Mouse (Mus musculus) T-helper 2 cell (primary cell): ENCODE data around the gene Nos1ap.

ENCODE experiments used
- in situ Hi-C: fragments of 300-600 bp; cut with MboI, MseI; formaldehyde crosslinking; loops from one replicate; pipeline ENCODE4 v1.15.1; 2025; ENCODE audit warnings: high pct_unique_total_duplicates

Gene Nos1ap

DNA sequence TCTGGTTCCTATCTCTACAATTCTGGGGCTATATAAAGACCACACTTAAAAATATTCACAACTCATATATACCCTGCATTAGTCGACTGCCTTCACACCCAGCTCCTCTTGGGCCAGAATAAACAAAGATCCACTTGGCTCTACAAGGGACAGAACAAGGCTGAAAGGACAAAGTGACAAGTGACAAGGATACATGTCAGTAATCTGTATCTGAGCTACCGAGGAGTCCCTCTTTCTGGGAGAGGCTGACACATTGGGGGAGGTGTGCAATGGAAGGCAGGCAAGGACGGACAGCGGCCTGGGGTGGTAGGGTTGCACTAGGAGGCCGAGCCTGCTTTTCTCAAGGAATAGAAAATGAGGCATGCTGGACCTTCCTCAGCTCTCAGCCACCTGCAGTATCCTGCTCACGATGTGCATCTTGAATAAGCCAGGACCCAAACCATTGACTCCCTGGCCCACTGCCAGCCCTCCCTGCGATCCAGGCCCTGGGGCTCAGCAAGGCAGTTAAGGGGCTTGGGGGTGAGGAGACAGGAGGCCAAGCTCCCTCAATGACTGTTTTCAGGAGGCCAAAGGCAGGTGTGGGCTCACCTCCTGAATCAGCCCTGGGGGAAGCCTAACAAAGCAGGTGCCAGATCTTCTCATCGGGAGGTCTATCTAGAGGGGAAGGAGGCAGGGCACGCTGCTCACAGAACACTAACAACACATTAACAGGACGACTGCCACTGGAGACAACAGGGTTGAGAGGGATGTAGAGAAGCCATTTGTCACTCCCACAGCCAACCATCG is 87.0 kb downstream of the Nos1ap start:
- in situ Hi-C loops = no loop called here

DNA sequence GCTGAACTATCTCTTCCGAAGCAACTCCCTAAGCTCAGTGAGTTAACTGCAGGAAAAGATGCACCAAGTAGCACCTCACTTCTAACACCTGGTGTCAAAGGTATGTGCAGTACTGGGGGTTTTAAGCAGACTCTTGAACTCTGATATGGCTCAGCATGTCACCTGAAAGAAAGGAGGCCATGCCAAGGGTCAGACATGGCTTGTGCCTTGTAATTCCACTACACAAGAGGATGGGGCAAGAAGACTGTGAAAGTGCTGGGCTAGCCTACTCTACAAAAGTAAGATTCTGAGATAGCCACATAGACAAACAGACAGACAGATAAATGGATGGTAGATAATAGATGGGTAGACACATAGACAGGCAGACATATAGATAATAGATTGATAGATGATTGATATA is 87.7 kb downstream of the Nos1ap start:
- in situ Hi-C loops = no loop called here

DNA sequence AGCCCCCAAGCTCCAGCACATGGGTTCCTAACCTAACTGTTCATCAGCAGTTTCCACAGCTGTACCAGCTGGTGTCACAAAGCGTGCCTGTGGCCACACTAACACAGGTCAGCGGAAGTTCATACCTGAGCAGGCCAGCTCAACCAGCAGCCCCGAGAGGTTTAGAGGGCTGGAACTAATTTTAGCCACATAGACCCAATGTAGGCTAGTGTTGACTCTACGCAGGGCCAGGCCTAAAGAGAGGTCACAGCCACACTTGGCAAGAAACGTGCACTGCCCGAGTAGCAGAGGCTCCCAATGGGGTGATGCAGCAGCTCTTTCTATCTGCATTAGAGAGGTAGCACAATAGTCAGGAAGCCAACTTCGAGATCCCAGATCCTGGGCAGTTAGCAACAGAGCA is 88.1 kb downstream of the Nos1ap start:
- in situ Hi-C loops = no loop called here

DNA sequence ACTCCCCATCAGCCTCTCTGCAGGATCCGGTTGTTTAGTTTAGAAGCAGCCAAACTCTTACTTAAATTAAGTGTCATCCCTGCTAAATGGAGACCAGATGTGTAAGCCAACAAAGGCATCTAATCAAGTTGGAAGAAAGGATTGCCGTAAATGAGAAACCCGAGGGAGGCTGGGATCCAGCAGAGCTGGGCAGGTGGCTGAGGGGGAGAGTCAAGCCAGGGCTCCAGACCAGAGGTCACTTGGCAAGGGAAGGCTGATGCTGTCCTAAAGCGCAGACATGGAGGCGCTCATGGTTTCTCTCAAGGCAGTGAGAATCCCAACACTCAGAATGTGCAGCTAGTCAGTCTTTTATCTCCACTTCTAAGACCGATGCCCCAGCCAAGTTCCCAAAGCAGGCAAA is 89.8 kb downstream of the Nos1ap start:
- in situ Hi-C loops = no loop called here

DNA sequence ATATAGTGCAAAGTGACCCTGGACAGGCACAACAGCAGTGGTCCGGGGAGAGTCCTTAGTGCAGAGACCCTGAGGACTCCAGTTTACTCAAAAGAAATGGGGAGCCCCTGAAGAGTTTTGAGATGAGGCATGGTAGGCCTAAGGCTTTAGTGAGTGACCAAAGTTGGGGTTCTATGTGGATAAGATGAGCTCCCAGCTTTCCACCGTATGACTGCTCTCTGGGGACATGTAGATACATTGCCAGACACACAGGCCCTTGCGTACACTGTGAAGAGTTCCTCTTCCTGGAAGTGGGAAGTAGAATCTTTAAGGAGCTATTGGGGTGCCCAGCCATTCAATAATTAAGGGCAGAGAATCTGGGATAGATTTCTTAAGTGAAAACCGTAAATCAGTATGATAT is 90.2 kb downstream of the Nos1ap start:
- in situ Hi-C loops = no loop called here

DNA sequence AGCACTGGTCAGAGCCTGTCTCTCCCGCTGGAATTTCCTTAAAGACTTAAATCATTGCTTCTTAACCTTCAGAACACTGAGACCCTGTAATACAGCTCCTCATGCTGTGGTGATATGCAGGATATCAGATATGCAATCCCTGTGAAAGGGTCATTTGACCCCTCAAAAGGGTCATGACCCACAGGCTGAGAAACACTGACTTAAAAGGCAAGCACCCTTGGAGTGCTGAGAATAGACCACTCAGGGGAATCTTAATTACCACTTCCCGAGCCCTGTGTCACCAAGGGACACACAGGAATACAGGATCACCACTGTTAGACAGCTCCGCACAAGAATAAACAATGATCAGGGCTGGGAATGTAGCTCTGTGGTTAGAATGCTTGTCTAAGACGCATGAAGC is 91.0 kb downstream of the Nos1ap start:
- in situ Hi-C loops = no loop called here

DNA sequence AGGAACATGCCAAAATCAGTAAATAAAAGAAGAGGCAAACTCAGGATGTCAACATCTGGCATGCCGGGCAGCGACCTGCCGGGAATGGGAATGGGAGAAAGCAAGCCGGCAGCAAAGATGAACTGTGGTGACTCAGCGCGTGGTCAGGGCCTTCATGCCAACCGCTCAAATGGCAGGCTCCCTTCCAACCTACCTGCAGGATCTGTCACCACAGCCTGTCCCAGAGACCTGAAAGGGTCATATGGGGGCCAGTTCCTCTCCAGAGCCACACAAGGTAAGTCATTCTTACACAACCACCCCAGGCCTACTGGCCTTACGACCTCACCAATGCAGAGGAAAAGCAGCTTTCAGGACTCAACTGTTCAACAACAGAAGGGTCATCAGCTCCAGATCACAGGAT is 93.4 kb downstream of the Nos1ap start:
- in situ Hi-C loops = no loop called here

DNA sequence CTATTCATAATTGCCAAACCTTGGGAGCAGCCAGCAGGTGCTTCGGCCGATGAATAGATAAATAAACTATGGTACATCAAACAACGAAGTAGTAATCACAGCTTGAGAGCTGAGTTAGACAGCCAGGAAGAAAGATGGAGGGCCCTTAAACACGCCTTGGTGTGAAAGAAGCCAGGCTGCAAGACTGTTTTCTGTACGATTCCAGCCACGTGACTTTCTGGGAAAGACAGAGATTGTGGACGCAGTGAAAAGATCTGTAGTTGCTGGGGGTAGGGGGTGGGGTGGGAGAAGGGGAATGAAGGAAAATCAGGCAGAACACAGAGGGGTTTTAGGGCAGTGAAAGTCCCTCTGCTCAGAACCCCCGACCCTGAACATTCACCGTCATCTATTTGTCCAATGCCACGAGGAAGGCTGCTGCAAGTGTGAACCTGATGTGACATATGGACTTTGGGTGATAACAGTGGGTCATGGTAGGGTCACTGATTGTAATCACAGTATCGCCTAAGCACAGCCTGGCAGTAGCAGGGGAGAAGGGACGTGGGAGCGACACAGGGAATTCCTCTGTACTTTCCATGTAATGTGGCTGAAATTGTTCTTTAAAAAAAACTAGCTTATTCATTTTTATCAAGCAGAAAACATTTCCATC is 94.0 kb downstream of the Nos1ap start:
- in situ Hi-C loops = no loop called here

DNA sequence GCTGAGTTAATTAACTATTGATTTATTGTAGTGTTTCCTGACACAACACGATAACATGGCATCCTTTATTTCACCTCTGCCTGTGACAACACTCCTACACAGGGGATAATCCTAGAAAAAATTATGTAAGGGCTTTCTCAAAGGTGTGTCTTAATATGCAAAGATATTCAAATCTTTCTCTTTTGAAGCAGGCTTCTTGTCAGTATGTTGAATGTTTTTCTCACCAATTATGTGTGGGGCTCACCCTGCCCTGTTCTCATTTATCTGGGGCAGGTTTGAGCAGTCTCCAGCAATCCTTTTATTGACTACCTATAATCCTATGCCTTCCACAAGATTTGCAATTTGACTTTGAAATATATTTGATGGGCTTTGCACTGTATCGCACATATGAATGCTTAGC is 97.1 kb downstream of the Nos1ap start:
- in situ Hi-C loops = no loop called here

DNA sequence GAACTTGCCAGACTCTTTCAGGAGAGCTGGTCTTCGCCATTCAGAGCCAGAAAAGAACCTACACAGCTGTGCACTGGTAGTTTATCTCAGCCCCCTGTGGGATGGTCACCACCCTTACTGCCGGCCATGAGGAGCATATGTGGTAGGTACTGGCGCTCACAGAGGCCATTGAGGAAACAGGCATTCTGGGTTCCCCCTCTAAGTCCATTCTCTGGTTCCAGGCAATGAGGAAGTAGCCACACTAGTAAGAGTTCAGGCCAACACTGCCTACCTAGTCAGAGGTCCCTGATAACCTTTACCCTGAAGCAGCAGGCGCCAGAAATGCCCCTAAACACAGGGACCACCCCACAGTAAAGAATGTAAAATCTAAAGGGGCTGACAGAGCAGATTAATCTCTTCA is 97.6 kb downstream of the Nos1ap start:
- in situ Hi-C loops = no loop called here

DNA sequence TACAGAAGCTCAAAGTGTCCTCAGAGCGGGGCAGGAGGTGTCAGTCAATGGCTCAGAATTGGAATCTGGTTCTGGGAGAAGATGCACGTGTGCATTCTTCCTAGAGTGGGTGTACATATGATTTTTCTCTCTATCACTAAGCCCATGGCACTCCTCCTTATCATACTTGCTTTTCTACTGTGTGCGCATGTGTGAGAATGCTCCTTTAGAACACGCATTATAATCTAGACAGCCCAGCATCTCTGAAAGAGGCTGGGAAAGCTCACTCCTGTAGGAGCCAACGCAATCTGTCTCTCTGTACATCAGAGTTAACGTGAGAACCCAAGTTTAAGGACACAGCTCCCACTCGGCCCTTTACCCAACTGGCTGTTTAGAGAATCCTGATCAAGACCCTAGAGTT is 99.7 kb downstream of the Nos1ap start:
- in situ Hi-C loops = no loop called here

DNA sequence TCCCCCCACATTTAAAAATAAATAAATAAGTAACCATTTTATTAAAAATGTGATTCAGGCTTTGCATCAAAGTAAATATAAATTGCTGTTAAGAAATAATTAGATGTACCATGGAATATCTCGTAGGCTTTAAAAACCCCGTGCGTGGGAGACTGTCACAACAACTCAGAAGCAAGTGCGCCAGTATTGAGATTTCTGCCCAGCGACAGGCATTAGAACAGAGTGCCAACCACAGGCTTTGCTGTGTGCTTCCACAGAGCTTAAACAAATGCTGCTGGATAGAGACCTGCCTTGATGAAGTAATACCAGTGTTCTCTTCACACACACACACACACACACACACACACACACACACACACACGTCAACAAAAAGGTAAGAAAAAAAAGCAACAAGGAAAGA is 100.2 kb downstream of the Nos1ap start:
- in situ Hi-C loops = no loop called here

DNA sequence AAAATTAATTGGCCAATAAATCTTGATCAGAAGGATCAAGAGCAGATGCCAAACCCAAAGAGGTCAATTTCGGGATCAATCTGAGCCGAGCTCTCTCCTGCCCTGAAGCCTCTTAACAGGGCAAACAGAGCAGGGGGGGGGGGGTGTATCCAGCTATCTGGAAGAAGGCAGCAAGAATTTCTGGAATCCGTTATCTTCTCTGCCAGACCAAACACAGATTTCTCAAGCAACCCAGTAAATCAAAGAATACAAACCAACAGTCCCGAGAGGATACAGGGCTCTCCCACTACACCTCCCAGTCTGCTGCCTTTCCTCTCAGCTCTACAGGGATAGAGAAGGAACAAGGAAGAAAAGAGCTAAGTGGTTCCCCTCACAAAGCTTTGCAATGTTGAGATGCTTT is 104.5 kb downstream of the Nos1ap start:
- in situ Hi-C loops = no loop called here

DNA sequence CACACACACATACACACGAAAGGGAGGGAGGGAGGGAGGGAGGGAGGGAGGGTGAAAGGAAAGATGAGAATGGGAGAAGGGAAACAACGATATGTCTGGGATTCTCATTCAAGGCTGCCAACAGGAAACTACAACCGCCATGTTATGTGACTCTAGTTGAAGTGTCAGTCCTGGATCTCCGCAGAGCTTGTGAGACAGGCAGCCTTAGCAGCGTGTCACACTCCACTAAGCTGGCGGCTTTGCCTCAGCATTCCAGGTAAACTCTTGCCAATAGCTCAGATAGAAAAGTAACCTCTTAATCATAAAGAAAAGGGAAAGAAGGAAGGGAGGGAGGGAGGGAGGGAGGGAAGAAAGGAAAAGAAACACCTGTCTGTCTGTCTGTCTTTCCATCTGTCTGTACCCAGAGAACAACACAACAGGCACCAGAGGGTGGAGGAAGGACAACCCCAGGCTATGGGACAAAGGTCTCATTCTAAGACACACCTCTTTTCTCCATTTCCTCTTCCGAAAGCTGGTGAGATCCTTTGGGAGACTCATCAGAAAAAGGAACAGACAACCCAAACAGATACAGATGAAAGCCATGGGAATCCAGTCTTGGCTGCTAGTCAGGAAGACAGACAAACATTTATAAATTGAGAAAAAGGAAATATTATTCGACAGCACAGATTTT is 107.3 kb downstream of the Nos1ap start:
- in situ Hi-C loops = no loop called here

DNA sequence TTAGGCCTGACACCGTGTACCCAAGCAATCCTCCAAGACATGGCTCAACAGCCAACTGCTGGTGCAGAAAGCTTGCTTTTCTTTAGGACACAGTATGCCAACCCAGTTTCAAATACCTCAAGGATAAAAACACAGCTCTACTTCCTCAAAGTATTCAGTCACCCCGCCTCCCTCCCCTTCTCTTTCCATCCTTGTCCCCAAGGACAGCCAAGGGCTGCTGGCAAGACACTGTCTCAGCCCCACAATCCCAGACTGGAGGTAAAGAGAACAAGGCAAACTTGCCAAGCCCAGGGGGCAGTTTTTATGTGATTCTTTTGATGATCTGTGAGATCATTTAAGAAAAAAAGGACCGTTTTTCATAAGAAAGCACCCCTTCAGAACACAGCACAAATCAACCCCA is 108.6 kb downstream of the Nos1ap start:
- in situ Hi-C loops = no loop called here

DNA sequence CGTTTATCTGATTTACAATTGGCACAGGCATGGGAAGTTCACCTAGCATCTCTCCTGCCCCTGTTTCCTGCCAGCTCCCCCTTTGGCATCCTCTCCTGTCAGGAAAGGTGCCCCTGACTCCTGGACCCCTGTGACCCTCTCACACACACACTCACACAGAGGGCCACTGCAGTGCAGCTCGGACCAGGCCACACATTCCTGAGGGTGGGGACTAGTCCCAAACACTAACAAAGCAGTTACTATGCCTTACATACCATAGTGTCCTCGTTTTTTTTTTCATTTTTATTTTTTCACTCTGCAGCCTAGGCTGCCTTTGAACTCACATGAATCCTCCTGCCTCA is 110.2 kb downstream of the Nos1ap start:
- in situ Hi-C loops = no loop called here

DNA sequence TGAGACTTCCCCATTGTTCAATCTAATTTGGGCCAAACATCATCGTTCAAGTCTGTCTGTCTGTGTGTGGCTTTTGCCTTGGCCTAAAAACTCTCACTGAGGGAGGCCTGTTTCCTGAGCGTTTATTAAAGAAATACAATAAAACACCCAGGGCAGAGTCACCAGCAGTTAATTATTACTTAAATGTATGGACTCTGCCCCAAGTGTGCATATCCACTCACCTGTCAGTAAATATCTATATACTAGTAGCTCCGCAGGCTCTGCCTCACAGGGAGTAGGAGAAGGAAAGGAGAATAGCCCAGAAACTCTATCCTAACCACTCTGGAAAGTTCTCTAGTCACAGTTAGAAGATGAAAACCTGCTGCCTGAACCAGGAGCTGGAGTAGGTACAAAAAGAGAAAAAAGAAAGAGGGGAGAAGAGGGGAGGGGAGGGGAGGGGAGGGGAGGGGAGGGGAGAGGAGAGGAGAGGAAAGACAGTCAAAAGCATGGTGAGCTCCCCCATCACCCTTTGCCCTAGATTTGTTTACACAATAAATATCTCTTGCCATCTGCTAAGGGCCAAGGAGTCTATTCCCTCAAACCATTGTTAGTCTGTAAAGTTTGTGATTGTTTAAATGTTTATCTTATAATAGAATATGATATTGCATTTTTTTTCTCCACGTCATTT is 110.7 kb downstream of the Nos1ap start:
- in situ Hi-C loops = no loop called here

DNA sequence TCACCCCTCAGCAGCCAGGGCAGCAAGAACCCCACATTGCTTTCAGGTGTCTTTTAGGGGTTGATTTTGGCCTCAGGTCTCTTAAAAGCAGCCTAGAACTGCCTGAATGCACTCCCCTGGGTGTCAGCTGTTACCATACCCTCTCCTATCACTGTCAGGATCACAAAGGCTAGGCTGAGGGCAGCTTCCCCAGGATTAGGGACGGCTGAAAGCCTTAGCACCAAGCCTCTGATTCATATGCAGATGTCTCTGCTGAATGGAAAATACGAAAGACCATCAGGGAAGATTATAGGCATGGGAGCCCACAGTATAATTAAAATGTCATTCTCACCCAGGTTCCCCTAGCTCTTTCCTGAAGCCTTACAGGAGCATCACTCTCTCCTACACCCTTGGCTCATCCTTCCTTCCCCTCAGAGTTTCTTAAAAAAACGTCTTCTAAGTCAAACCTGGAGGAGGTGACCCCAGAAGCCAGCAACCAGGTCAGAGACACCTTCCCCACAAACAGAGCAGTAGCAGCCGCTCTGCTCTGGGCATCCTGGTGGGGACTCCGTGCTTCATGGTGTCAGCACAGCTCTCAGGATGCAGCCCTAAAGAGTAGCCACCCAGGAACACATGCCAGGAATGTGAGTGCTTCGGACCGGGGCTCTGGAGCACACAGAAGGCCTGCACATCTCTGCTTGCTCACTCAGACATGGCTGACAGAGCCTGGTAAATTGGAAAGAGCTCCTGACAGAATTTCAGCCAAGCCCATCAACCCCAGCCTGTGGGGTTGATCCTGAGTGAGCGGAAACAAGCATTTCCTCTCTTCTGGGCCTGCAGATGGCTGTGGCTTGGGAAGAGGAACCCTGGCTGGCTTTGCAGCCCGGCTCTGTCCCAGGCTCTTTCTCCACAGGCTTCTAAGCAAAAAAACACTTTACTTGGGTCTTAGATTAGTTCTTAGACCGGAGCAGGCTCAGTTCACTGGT is 111.7 kb downstream of the Nos1ap start:
- in situ Hi-C loops = no loop called here

DNA sequence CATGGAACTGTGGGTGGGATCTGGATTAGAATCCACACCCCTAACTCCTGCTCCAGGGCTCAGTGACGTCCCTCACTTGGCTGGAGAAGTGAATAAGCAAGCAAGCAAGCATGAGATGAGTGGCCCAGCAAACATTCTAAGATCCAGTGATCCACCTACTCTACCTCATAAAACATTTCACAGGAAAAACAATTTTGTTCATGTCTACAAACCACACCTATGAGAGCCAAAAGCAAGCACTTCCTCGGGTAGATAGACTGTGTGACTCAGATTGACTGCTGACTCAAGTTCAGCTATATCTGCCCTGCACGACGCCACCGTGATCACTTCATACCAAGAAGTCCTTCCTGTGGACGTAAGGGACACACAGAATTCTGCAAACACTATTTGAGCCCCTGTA is 116.2 kb downstream of the Nos1ap start:
- in situ Hi-C loops = no loop called here

DNA sequence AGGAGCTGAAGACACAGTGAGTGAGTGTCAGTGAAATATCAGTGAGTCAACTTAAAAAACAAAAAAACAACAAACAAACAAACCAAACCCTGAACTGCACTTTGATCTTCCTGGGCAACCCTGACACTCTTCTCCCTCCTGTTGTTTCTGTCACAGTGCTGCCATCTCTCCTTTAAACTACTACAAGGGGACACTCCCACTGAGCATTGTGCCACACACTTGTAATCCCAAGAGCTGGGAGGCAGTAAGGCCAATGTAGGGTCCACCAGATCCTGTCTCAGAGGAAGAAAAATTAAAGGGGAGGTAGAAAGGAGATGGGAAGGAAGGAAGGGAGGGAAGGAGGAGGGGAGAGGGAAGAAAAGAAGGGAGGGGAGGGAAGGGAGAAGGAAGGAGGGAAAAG is 116.8 kb downstream of the Nos1ap start:
- in situ Hi-C loops = no loop called here
